Mouse (Mus musculus) naive thymus-derived CD4-positive, alpha-beta T cell, adult 2 months (primary cell): Measurements from ENCODE around the gene Gm17662.

Experiments
- DNase-seq: peaks from one replicate; pipeline ENCODE4 v3.0.0-alpha.2; 2011; ENCODE audit warnings: low read depth

The Gm17662 gene

DNA sequence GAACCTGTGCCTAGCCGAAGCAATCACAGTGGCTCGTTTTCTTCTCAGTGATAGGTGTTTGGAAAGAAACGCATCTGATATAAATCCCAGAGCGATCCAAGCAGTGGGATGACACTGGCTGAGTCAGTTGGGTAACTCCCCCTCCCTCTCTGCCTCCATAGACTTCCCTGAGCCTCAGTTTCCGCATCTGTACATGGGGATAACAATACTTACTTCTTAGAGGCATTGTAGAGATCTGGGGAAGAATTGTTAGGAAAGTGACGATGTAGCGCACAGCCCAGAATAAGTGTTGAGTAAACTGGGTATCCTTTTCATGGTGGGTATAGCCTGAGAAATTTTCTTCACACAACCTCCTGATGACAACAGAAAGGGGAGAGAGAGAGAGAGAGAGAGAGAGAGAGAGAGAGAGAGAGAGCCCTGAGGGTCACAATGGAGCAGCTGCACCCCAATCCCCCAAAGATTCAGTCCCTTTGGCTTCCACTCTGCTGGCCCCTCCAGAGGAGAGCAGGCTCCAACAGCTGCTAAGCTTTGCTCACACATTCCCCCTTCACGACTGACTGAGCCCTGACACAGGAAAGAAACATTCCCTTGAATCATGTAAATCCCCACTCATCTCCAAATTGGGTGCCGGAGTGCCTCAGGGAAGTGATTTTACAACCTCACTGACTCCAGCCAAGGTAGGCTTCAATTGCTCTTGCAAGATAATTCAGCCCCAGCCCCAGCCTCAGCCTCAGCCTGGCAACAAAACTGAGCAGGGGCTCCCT lies 31.6 kb downstream of the Gm17662 start:
- DNase-seq: no peak

- DNase-seq: no peak
Observed at GRCm38 (mm10) chr4:104891708-104892107, 34.6 kb downstream of the Gm17662 start.

- DNase-seq: no peak
Observed at GRCm38 (mm10) chr4:104893588-104893987, 36.5 kb downstream of the Gm17662 start.

GRCm38 (mm10) chr4:104894004-104894734 lies 37.0 kb downstream of the Gm17662 start:
- DNase-seq: peak; percentile 22

- DNase-seq: no peak
Observed at GRCm38 (mm10) chr4:104902836-104903235, 45.7 kb downstream of the Gm17662 start.

DNA sequence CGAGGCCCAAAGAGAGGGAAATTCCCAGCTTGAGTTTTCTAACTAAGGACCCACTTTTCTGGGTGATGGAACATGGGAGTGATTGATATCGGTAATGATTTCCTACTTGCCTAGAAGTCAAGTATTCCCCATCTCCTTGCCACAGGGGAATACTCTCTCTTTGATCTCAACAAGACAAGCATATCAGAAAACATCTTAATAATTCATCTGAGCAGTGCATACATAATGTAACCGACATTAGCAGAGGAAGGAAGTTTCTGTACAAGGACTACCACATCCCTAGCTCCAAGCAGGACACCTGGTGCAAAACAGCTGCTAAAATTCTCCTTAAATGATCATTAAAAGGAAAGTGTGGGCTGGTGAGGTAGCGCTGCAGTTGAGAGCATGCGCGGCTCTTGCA lies 47.9 kb downstream of the Gm17662 start:
- no peak for DNase-seq
